Mouse (Mus musculus) midbrain, embryonic 12.5 days (tissue): ENCODE results near the gene Nelfcd. TPM values are rescaled to one million over a fixed set of nuclear protein-coding genes. Genes with fewer than 3 reads are reported as not detected.

ENCODE experiments used
- ATAC-seq: fragments of 200-750 bp; cut with Nextera tagmentation; 2 replicates; pipeline ENCODE4 v1.8.0; 2017; ENCODE audit warnings: low read depth, moderate TSS enrichment, moderate library complexity; ENCODE audit not compliant: low FRiP score
- H3K27ac ChIP-seq: fragments of 300-500 bp; sonication (generic); replicated peaks from 2 replicates; pipeline ENCODE4 v1.5.1; 2016; ENCODE audit warnings: mild to moderate bottlenecking
- H3K27me3 ChIP-seq: fragments of 300-500 bp; sonication (generic); 2 replicates; pipeline ENCODE4 v1.6.1; 2016; ENCODE audit warnings: mild to moderate bottlenecking
- H3K36me3 ChIP-seq: fragments of 300-500 bp; sonication (generic); 2 replicates; pipeline ENCODE4 v1.6.1; 2016
- H3K4me1 ChIP-seq: fragments of 300-500 bp; sonication (generic); 2 replicates; pipeline ENCODE4 v1.6.1; 2016
- H3K4me2 ChIP-seq: fragments of 300-500 bp; sonication (generic); replicated peaks from 2 replicates; pipeline ENCODE4 v1.6.1; 2016; ENCODE audit warnings: mild to moderate bottlenecking, moderate library complexity
- H3K4me3 ChIP-seq: fragments of 300-500 bp; sonication (generic); 2 replicates; pipeline ENCODE4 v1.5.1; 2016; ENCODE audit warnings: mild to moderate bottlenecking
- H3K9ac ChIP-seq: fragments of 300-500 bp; sonication (generic); replicated peaks from 2 replicates; pipeline ENCODE4 v1.6.1; 2016; ENCODE audit warnings: mild to moderate bottlenecking, moderate library complexity
- H3K9me3 ChIP-seq: fragments of 300-500 bp; sonication (generic); 2 replicates; pipeline ENCODE4 v1.6.1; 2016; ENCODE audit warnings: mild to moderate bottlenecking
- WGBS: fragments of 180-500 bp; shearing (Covaris S2); methylation state at CpG from one replicate; pipeline ENCODE4 v1.1.7; 2016; 5-methylcytosine and 5-hydroxymethylcytosine counted together
- polyA plus RNA-seq: library from polyadenylated mRNA; unstranded; fragments of >200 nt; fragmentation: Nextera tagmentation; extraction: Ambion mirVana; gene quantifications from 2 replicates; pipeline ENCODE4 v1.2.1, GENCODE M21; 2016

Gene Nelfcd
- polyA plus RNA-seq, 1 experiment from 2014 or later = 158 TPM

DNA sequence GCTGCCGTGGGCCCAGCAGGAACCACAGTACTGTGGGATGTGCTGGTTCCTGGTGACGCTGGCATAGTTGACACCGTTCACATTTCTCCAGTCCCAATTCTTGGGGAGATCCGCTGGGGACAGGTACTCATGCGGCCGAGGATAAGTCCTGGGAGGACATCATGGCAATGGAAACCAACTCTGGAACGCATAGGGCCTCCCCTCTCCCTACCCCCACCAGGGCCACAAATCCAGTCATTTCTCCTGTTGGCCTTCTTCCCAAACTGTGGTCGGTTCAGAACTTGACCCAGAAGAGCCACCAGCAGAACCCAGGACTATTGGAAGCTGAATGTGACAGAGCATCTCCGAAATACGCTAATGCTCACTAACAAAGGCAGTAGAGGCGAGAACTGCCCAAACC, 22.6 kb downstream of the Nelfcd start:
- no peak overlapping the region; the same call in 1 of the 2 replicates for H3K27ac ChIP-seq
- H3K9me3 ChIP-seq = no peaks in the 10 kb centered on the region
- H3K4me3 ChIP-seq = peak overlapping the region; percentile 56
- 64% methylated on average over 11 of the region's 11 CpGs for WGBS
- ATAC-seq = 0 out of 2 replicates have a peak, but pooled peaks have one; percentile 1
- peaks cover 20% of the 10 kb centered on the region for H3K4me1 ChIP-seq
- no peaks in the 10 kb centered on the region; the same call in 1 of the 2 replicates for H3K27me3 ChIP-seq
- peak overlapping the region; percentile 71 for H3K4me2 ChIP-seq
- H3K9ac ChIP-seq = peak overlapping the region; percentile 59
- 0 out of 2 replicates have a peak, but pooled peaks cover 6% of the 10 kb centered on the region for H3K36me3 ChIP-seq

- Histone ChIP-seq H3K4me2 (peak within 1 kb of the TSS; percentile 71), H3K9ac (peak within 1 kb of the TSS; percentile 59), H3K9me3 (no peaks in the 10 kb centered on the region), H3K4me3 (peak within 1 kb of the TSS; percentile 56), H3K27me3 (no peaks in the 10 kb centered on the region; the same call in 1 of the 2 replicates), H3K36me3 (no peaks in the 10 kb centered on the region), H3K27ac (no peak within 1 kb of the TSS; the same call in 1 of the 2 replicates), H3K4me1 (peaks cover 20% of the 10 kb centered on the region)
- ATAC-seq = peak; percentile 84
- WGBS = 1% methylated on average over 38 of the region's 38 CpGs
Observed at GRCm38 (mm10) chr2:174438737-174439449, 23.3 kb downstream of the Nelfcd start, which contains the start of gene Ctsz. Gene Ctsz, minus strand, starts transcription at chr2:174439039.

DNA sequence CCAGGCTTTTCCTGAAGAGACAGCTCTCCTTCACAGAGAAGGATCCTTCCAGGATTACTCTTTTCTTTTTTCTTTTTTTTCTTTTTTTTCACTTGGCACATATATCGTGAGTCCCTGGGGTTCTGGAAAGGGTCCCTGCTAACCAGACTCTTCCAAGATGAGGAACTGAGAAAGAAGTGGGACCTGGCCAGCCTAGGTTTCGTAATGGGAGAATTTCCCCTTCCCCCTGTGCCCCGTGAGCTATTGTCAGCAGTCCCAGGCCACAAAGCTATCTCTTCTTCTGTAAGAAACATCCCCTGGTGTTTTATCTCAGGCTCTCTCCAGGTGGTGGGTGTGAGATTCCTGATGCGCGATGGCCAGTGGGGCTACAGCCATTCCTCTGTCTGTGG, 23.8 kb downstream of the Nelfcd start:
- H3K4me1 ChIP-seq = peaks cover 20% of the 10 kb centered on the region
- no peaks in the 10 kb centered on the region; the same call in 1 of the 2 replicates for H3K27me3 ChIP-seq
- H3K9ac ChIP-seq = no peak overlapping the region
- H3K27ac ChIP-seq = no peak overlapping the region
- H3K36me3 ChIP-seq = no peaks in the 10 kb centered on the region
- 30% methylated on average over 5 of the region's 5 CpGs for WGBS
- no peaks in the 10 kb centered on the region for H3K9me3 ChIP-seq
- peak overlapping the region; percentile 71 for H3K4me2 ChIP-seq
- ATAC-seq = no peak
- no peak overlapping the region for H3K4me3 ChIP-seq

DNA sequence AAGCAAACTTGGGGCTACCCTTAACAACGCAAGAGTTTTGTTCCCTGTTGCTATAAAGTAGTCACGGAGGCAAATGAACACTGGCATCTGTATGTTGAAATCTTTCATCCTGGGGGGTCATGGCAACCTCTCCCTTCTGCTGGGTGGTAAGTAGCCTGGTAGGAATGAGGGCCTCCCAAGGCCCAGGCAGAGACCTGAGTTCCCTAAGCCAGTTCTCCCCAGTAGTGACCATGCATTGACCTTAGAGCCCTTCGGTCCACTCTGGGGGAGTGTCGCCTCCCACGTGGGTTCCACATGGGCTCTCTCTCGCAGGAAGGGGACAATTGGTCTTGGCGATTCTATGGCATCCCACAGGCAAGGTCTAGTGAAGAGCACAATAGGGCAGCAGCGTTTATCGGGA, 24.4 kb downstream of the Nelfcd start:
- no peak overlapping the region for H3K9ac ChIP-seq
- no peak overlapping the region for H3K27ac ChIP-seq
- no peaks in the 10 kb centered on the region for H3K9me3 ChIP-seq
- H3K4me1 ChIP-seq = peaks cover 20% of the 10 kb centered on the region
- H3K27me3 ChIP-seq = no peaks in the 10 kb centered on the region; the same call in 1 of the 2 replicates
- no peak for ATAC-seq
- no peaks in the 10 kb centered on the region for H3K36me3 ChIP-seq
- H3K4me2 ChIP-seq = no peak overlapping the region
- 86% methylated on average over 9 of the region's 9 CpGs for WGBS
- no peak overlapping the region for H3K4me3 ChIP-seq

GRCm38 (mm10) chr2:174441898-174442297, 26.3 kb downstream of the Nelfcd start:
- no peak for ATAC-seq
- H3K4me1 ChIP-seq = peaks cover 21% of the 10 kb centered on the region
- H3K4me3 ChIP-seq = no peak overlapping the region
- no peak overlapping the region for H3K4me2 ChIP-seq
- H3K9ac ChIP-seq = no peak overlapping the region
- no peaks in the 10 kb centered on the region for H3K9me3 ChIP-seq
- 83% methylated on average over 4 of the region's 4 CpGs for WGBS
- no peaks in the 10 kb centered on the region; the same call in 1 of the 2 replicates for H3K27me3 ChIP-seq
- no peaks in the 10 kb centered on the region for H3K36me3 ChIP-seq
- no peak overlapping the region for H3K27ac ChIP-seq

- H3K9ac ChIP-seq = no peak overlapping the region
- no peak overlapping the region for H3K27ac ChIP-seq
- H3K36me3 ChIP-seq = no peaks in the 10 kb centered on the region
- 90% methylated on average over 9 of the region's 9 CpGs for WGBS
- no peak overlapping the region for H3K4me3 ChIP-seq
- H3K4me2 ChIP-seq = no peak overlapping the region
- H3K27me3 ChIP-seq = no peaks in the 10 kb centered on the region; the same call in 1 of the 2 replicates
- H3K9me3 ChIP-seq = no peaks in the 10 kb centered on the region
- peaks cover 22% of the 10 kb centered on the region for H3K4me1 ChIP-seq
- ATAC-seq = no peak
Observed at GRCm38 (mm10) chr2:174442460-174442859, 26.9 kb downstream of the Nelfcd start.

DNA sequence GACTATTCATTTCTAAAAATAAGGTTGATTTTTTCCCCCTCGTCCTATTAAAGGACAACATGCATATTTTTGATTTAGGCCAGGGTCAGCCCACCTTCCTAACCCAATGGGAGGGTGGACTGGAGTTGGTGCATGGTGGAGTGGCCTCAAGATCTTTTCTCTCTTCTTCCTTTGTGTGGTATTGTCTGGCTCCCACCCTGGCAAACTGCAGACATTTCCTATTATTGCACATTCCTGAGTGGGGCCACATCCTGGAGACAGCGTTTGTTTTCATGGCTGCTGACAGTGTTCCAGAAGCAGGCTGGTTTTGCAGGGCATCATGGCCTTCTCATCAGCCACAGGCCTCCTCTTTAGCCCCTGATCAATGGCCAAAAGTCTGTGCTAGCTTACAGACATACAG, 27.4 kb downstream of the Nelfcd start:
- 58% methylated on average over 2 of the region's 2 CpGs for WGBS
- no peak overlapping the region for H3K27ac ChIP-seq
- H3K4me3 ChIP-seq = no peak overlapping the region
- no peaks in the 10 kb centered on the region; the same call in 1 of the 2 replicates for H3K27me3 ChIP-seq
- ATAC-seq = no peak
- H3K4me2 ChIP-seq = no peak overlapping the region
- H3K4me1 ChIP-seq = peaks cover 16% of the 10 kb centered on the region
- H3K9me3 ChIP-seq = no peaks in the 10 kb centered on the region
- H3K9ac ChIP-seq = no peak overlapping the region
- no peaks in the 10 kb centered on the region for H3K36me3 ChIP-seq

- Histone ChIP-seq H3K4me1 (peaks cover 4% of the 10 kb centered on the region; the same call in 1 of the 2 replicates), H3K27me3 (no peaks in the 10 kb centered on the region; the same call in 1 of the 2 replicates), H3K36me3 (no peaks in the 10 kb centered on the region), H3K4me2 (no peak overlapping the region), H3K4me3 (no peak overlapping the region), H3K9me3 (no peaks in the 10 kb centered on the region), H3K27ac (no peak overlapping the region), H3K9ac (no peak overlapping the region)
- ATAC-seq = no peak
- WGBS = 86% methylated on average over 6 of the region's 7 CpGs
Observed at GRCm38 (mm10) chr2:174444359-174444758, 28.8 kb downstream of the Nelfcd start.

DNA sequence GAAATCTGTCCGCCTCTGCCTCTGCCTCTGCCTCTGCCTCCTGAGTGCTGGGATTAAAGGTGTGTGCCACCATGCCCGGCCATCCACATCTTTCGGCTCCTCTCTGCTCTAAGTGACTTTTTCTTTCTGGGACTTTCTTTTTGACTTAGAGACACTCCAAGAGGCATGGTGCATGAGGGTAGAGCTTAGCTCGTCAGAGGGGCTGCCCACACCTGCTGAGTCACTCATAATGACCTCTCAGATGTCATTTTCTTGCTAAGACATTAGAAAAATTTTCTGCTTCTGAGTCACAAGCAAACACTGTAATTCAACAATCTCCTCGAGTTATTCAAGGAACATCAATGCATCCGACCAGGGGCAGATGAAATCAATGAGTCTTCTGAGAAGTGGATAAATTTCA, 29.4 kb downstream of the Nelfcd start:
- Histone ChIP-seq H3K36me3 (no peaks in the 10 kb centered on the region), H3K4me3 (no peak overlapping the region), H3K4me1 (peaks cover 4% of the 10 kb centered on the region; the same call in 1 of the 2 replicates), H3K4me2 (no peak overlapping the region), H3K27me3 (no peaks in the 10 kb centered on the region; the same call in 1 of the 2 replicates), H3K27ac (no peak overlapping the region), H3K9me3 (no peaks in the 10 kb centered on the region), H3K9ac (no peak overlapping the region)
- ATAC-seq = no peak
- 80% methylated on average over 6 of the region's 6 CpGs for WGBS

- Histone ChIP-seq H3K4me1 (peaks cover 4% of the 10 kb centered on the region; the same call in 1 of the 2 replicates), H3K36me3 (no peaks in the 10 kb centered on the region), H3K4me2 (no peak overlapping the region), H3K9ac (no peak overlapping the region), H3K27me3 (no peaks in the 10 kb centered on the region; the same call in 1 of the 2 replicates), H3K27ac (no peak overlapping the region), H3K4me3 (no peak overlapping the region), H3K9me3 (no peaks in the 10 kb centered on the region)
- peak; percentile 27; the same call in 1 of the 2 replicates for ATAC-seq
- WGBS = 45% methylated on average over 7 of the region's 7 CpGs
Observed at GRCm38 (mm10) chr2:174446492-174446891, 30.9 kb downstream of the Nelfcd start.

- WGBS = 52% methylated on average over 8 of the region's 8 CpGs
Observed at GRCm38 (mm10) chr2:174446905-174447304, 31.3 kb downstream of the Nelfcd start.

DNA sequence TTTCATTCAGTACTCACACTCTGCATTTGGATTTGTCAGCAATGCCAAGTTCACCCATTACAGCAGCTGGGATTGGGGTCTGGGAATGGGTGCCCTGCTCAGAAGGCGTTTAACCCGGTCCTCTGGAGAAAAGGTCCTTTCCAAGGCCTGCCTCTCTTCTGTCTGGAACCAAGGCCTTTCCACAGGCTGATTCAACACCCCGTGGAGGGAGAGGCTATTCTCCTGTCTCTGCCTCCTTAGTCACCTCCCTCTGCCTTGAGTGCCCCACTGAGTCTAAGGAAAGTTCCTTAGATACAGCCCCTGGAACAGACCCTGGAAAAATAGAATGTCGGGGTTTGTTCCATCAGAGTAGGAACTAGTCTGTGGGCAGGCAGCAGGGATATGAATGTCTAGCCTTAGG, 32.8 kb downstream of the Nelfcd start:
- H3K4me3 ChIP-seq = no peak overlapping the region
- no peak overlapping the region for H3K4me2 ChIP-seq
- H3K27ac ChIP-seq = no peak overlapping the region
- H3K9me3 ChIP-seq = no peaks in the 10 kb centered on the region
- H3K36me3 ChIP-seq = no peaks in the 10 kb centered on the region
- ATAC-seq = no peak
- no peak overlapping the region for H3K9ac ChIP-seq
- WGBS = 87% methylated on average over 4 of the region's 4 CpGs
- no peaks in the 10 kb centered on the region for H3K27me3 ChIP-seq
- peaks cover 4% of the 10 kb centered on the region; the same call in 1 of the 2 replicates for H3K4me1 ChIP-seq

More at GRCm38 (mm10) chr2:174446905-174447304, 31.3 kb downstream of the Nelfcd start:
- peak; percentile 53 for ATAC-seq
- no peaks in the 10 kb centered on the region for H3K9me3 ChIP-seq
- H3K9ac ChIP-seq = no peak overlapping the region
- peaks cover 4% of the 10 kb centered on the region; the same call in 1 of the 2 replicates for H3K4me1 ChIP-seq
- no peaks in the 10 kb centered on the region; the same call in 1 of the 2 replicates for H3K27me3 ChIP-seq
- no peak overlapping the region for H3K27ac ChIP-seq
- no peaks in the 10 kb centered on the region for H3K36me3 ChIP-seq
- H3K4me2 ChIP-seq = no peak overlapping the region
- no peak overlapping the region for H3K4me3 ChIP-seq
